Mouse (Mus musculus): ENCODE data around the gene Mak. TPM values are rescaled to one million over a fixed set of nuclear protein-coding genes. Genes with fewer than 3 reads are reported as not detected.

Gene Mak
- polyA plus RNA-seq, 1 experiment from 2014 or later = 1.2 TPM

Other genes starting within 250 kb of the Mak start
- gene Gcnt2, start 220.0 kb downstream of the Mak start, polyA plus RNA-seq (2014; fragmentation: Nextera tagmentation; extraction: Ambion mirVana) = 3.4 and 6.9 TPM in 2 replicates
- 78.0 and 79.5 TPM in 2 replicates for gene Pak1ip1, start 78.7 kb downstream of the Mak start, polyA plus RNA-seq (2014; fragmentation: Nextera tagmentation; extraction: Ambion mirVana)
- gene Tmem14c, start 63.4 kb downstream of the Mak start, polyA plus RNA-seq (2014; fragmentation: Nextera tagmentation; extraction: Ambion mirVana) = 225 and 231 TPM in 2 replicates
- gene Gcm2, start 31.3 kb upstream of the Mak start, polyA plus RNA-seq (2014; fragmentation: Nextera tagmentation; extraction: Ambion mirVana) = not detected in 2 replicates
- not detected in 2 replicates for gene Sycp2l, start 34.6 kb upstream of the Mak start, polyA plus RNA-seq (2014; fragmentation: Nextera tagmentation; extraction: Ambion mirVana)
- gene Elovl2, start 140.7 kb upstream of the Mak start, polyA plus RNA-seq (2014; fragmentation: Nextera tagmentation; extraction: Ambion mirVana) = 8.7 and 13.2 TPM in 2 replicates
- 7.2 and 11.0 TPM in 2 replicates for gene Smim13, start 170.1 kb upstream of the Mak start, polyA plus RNA-seq (2014; fragmentation: Nextera tagmentation; extraction: Ambion mirVana)
- not detected in 2 replicates for gene Gm17364, start 194.3 kb upstream of the Mak start, polyA plus RNA-seq (2014; fragmentation: Nextera tagmentation; extraction: Ambion mirVana)

Data from kidney, embryonic 14.5 days (tissue).